Mouse (Mus musculus) embryo, embryonic 11 days (tissue): ENCODE results near the gene Pla2g4d.

Experiments used
- DNase-seq: peaks from one replicate; pipeline ENCODE4 v3.0.0-alpha.2; 2015

Pla2g4d gene

GRCm38 (mm10) chr2:120288995-120289394 lies at the start of gene Pla2g4d:
TSS of gene Pla2g4d (minus strand) at chr2:120289197.
- DNase-seq, result no peak

DNA sequence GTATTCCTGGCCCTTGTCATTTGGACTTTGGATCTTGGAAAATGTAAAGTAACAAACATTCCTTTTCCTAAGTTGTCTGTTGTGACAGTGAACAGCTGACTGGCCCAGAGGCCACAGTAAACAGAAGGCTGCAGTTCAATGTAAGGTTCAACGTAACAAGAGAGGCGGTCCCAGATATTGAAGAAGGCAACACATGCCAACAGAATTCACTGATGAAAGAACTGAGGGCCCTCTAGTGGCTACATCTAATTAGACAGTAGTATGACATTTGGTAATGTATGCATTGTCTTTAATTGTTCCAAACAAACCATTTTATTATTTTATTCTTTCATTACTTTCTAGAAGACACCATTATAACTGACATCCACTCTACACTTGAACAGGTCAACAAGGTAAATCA lies 48.9 kb upstream of the Pla2g4d start:
- peak; percentile 11 for DNase-seq

DNA sequence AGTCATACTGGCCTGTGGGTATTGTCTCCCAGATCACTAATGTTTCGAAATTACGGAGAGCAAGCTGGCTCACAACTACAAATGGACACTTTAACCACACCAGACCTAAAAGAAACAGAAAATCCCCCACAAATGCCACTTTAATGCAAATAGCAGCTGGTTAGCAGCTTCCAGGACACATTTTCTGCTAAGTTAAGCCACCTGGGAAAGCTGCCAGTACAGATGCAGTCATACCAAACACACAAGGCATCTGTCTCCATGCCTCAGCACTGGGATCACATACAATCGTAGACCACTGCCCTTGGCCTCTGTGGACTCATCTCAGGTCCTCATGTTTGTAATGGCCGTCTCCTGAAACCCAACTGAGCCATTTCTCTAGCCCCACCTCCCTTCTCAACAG lies 42.6 kb upstream of the Pla2g4d start:
- DNase-seq, result no peak

DNA sequence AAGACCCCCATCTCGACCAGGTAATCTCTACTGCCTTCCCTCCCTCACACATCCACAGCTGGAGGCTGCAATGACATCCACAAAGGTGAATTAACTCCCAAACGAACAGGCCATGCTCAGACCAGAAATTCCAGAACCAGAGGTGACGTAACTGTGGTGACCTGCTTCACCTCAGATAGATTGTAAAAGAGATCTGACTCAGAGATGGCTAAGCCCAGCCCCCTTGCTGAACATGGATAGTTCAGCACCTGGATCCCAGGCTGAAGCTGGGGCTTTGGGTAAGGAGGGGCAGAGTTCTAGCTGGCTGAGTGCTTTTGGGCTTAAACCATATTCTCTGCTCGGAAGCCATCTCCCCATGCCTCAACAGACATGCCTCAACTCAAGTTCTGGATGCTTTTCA lies 26.1 kb upstream of the Pla2g4d start:
- DNase-seq, result no peak

DNA sequence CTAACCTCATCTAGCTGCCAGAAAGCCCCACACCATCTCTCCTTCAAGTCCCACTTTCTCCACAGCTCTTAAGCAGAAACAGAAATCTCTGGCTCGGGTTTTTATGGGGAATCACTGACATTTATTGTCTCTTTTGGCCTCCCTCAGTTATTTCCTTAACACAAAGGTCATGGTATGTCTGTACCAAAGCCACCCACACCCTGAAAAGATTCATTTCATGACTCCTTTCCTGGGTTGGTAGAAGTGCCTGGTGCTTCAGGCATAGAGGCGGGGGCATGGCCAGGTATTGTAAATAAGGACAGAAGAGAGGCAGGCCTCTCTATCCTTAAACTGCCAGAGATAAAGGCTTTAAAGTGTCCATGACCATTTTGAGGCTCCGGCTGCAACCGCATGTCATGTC lies 25.5 kb upstream of the Pla2g4d start:
- no peak for DNase-seq

- DNase-seq, result no peak
Observed at GRCm38 (mm10) chr2:120313976-120314375, 25.0 kb upstream of the Pla2g4d start, which contains the start of gene Pla2g4f. TSS of gene Pla2g4f (minus strand) at chr2:120314165.

DNA sequence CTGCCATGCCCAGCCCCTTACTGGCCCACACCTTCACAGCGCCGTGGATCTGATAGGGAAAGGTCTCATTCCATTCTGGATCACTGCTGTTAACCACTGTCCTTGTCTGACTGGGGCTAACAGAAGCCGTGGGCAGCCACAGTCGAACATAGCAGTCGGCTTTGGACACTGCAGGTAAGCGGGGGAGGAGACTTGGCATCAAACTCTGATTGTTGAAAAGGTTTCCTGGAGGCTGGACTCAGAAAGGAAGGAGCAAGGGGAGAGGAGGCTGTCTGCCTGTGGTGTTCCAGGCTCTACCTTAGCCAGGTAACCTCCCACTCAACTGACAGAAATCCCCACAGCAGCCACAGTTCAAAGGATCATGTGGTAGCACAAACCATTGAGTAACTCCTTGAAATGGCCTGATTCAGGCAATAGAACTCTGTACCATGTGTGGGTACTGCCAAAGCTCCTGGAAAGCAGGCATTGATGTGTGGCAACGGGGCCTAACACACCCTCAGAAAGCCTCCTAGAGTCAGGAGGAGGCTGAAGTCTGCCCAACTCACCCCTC lies 23.4 kb upstream of the Pla2g4d start:
- DNase-seq, result no peak

GRCm38 (mm10) chr2:120304113-120304512 lies 15.1 kb upstream of the Pla2g4d start:
- DNase-seq, result no peak

DNA sequence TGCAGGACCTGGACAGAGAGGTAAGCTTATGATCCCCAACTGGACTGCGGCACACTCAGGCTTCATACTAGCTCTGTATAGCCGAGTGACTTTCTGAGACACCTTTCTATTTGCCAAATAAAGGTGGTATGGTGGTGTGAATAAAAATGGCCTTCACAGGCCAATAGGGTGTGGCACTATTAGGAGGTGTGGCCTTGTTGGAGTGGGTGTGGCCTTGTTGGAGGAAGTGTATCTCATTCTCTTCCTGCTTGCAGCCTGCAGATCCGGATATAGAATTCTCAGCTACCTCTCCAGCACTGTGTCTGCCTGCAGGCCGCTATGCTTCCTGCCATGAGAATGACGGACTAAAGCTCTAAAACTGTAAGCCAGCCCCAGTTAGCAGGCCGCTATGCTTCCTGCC lies 12.1 kb upstream of the Pla2g4d start:
- no peak for DNase-seq

DNA sequence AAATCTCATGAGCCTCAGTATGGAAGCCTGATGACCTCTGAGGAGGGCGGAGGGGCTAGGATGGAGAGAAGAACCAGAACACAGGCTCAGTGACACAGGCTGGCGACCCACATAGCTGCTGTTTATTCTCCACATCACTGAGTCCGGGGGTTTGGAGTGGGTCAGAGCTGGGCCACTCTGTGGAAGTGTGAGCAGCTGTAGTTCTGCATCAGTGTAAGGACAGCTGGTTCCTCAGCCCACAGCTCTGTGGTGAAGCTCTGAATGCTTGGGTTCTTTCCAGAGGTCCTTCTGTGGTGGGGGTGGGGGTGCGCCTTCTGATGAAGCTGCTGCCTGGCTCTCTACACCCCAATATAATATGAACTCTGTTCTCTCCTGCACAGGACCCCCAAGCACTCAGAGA lies 10.9 kb upstream of the Pla2g4d start:
- DNase-seq, result no peak

GRCm38 (mm10) chr2:120296160-120296559 lies 7.2 kb upstream of the Pla2g4d start:
- DNase-seq, result no peak

DNA sequence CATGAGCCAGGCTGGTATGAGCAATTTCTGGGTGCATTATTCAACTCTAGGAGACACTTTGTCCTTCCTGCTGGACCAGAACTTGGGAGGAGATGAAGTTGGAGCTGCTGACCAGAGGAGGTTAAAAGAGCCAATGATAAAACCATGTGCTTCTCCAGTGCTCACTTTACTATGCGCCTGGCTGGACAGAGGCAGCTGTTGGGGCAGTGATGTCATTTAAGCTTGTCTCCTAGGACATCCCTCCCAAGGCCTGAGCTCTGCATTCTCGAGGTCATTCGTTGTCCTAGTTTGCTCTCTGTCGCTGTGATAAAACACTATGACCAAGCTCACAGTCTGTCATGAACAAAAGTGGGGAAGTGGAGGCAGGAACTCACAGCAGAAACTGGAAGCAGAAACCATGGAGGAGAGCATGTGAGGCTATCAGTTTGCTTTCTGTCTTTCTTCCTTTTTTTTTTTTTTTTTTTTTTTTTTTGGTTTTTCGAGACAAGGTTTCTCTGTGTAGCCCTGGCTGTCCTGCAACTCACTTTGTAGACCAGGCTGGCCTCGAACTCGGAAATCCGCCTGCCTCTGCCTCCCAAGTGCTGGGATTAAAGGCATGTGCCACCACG lies 2.6 kb upstream of the Pla2g4d start:
- no peak for DNase-seq

DNA sequence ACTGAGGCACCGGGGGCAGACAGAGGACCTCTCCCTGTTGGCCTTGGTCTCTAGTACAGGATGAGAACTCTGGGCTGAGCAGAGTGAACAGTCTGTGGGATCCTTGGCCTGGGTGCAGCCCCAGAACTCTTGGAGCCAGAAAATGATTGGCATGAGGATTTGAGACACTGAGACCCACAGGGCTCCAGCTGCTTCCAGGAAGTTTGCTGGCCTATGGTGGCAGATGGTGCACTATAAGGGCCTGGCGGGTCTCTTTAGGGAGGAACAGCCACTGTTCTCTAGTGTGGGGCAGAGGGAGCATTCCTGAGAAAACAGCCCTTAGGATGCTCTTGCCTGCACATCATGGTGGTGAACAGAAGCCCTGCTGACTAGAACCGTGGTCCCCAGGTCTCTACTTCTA lies 596 bp downstream of the Pla2g4d start:
- DNase-seq, result no peak

DNA sequence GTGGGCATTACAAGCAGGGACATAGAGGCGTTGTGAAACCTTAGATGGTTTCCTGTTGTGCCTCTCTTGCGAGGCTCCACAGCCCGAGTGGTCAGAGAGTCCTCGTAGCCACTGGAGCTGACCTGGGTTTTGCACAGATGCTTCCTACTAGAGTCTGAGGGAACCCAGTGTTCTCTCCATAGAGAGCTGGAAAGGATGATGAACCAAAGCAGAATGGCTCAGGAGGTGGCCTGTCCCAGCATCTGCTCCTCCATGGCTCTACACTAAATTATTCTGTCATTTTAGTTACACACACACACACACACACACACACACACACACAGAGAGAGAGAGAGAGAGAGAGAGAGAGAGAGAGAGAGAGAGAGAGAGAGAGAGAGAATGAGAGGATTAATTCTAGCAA lies 3.4 kb downstream of the Pla2g4d start:
- DNase-seq, result no peak

DNA sequence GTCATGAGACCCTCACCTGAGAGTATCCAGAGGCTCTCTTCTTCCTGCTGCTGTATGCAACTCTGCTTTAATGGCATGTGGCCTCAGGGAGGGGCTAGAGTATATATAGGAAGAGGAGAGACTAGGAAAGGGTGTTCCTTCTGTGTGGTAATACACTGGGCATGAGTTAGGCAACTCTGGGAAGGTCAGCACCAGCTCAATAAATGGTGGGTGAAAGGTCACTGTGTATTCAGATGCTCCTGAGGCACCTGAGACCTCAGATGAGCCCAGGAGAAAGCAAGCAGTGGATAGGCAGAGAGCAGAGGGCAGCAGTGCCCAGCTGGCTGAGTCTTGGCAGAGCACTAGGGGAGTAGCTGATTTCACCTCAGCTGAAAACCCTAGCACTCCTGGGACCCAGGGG lies 4.3 kb downstream of the Pla2g4d start:
- DNase-seq, result no peak

DNA sequence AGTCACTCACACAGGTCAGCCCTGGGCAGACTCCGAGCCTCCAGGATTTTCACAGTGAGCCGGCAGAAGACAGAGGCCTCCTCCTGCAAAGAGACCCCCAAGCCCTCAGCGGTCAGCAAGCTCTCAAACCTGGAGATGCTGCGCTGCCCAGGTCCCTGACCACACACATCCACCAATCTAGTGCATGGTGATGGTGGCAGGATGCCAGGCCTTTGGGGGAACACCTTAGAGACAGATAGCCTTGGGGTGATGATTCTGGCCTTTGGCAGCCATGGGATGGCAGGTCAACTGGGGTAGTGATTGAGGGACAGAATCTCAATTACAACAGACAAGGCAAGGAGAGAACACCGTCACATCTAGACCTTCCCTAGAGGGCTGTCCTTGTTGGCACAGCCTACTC lies 4.9 kb downstream of the Pla2g4d start:
- no peak for DNase-seq

GRCm38 (mm10) chr2:120283550-120283949 lies 5.4 kb downstream of the Pla2g4d start:
- no peak for DNase-seq

DNA sequence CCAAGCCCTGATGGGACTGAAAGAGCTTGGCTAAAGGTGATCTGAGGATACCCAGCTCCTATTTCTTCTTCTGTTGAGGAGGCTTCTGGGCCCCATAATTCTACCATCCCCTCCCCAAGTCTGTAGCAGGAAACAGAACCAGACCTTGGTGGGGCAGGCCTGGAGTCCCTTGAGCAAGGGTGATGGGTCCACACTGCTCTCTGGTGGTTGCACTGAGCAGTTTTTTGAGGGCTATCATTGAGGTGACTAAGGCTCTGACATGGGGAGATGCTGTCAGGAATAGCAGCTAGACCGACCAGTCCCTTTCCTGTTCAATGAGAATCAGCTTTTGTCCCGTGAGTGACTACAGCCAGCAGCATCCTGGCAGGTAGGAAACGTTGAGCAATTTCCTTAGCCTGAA lies 7.8 kb downstream of the Pla2g4d start:
- no peak for DNase-seq

GRCm38 (mm10) chr2:120279961-120280360 lies 9.0 kb downstream of the Pla2g4d start:
- DNase-seq, result peak; percentile 68

DNA sequence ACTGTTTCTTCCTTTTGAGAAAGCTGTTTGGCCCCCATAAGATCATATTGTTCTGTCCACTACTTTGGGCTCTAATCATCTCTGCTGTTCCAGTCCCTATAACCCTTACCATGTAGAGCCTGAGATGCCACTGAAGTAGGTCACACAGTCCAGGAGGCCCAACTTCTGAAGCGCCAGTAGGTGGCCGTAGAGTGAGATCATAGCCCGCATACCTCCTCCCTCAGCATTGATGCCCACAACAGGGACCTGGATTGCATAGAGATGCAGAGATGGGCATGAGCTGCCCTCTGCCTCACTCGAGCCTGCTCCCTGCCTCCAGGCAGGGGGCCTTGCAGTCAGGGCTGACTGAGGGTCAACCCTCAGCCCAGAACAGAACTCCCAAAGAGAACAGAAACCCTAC lies 12.0 kb downstream of the Pla2g4d start:
- DNase-seq, result no peak

DNA sequence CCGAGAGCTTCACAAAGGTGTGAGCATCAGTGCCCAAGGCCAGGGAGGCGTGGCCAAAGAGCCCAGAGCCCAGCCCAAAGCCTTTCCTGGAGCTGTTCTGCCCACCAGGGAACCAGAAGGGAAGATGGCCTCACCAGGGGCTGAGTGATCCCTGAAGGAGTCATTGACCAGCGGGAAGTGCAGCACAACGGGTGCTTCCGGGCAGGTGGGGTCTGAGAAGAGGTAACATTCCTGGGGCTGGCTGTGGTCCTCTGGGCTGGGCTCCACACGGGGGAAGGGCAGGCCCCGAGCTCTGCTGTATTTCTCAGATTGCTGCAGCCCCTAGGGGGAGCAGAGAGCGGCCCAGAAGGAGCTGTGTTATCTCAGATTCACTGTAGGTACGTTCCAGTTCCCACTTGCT lies 20.4 kb downstream of the Pla2g4d start:
- peak; percentile 57 for DNase-seq

DNA sequence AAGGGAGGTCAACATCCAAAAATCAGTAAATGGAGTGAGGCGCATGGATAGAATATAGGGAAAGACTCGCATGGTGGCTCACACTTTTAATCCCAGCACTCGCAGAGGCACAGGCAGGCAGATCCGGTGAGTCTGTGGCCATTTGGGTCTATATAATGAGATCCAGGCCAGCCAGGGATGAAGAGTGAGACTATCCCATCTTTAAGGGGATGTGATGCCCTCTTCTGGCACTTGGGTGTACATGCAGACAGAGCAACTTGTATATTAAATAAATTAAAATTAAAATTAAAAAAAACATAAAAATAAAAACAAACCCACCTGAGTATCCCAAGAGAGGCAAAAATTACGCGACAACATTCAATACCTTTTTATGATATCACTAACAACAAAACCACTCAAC lies 23.5 kb downstream of the Pla2g4d start:
- peak; percentile 46 for DNase-seq

DNA sequence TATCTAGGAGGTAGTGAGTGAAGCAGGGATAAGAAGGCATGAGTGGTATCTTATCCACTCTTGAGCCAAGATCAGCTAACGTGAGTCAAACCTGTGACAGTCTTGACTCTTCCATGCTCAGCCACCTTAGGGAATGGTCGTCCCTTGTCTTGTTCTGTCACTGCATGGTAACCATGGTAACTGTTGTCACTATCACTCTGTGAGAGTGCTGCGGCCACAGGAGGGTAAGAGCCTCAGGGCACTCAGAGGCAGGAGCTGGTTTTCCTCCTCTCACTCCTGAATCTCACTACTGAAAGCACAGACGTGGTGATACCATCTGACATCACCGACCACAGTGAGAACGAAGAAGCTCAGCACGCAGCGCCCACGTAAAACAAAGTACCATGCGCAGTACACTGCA lies 24.1 kb downstream of the Pla2g4d start:
- peak; percentile 18 for DNase-seq

DNA sequence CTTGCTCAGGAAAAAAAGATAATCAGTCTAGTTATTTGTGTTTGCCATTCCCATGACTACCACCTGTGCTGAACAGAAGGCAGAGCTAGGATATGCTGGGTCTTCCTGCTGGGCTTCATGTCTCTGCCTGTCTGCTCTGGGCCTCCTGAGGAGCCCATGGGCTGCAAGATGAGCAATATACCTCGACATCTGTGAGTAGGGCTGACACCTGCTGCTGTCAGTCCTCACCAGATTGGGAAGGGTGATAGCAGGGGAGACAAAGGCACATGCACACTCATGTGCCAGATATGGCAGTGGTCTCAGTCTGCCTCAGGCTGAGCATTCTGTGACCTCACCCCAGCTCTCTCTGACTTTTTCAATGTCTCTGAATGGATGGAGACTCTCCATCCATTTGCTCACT lies 26.1 kb downstream of the Pla2g4d start:
- no peak for DNase-seq

DNA sequence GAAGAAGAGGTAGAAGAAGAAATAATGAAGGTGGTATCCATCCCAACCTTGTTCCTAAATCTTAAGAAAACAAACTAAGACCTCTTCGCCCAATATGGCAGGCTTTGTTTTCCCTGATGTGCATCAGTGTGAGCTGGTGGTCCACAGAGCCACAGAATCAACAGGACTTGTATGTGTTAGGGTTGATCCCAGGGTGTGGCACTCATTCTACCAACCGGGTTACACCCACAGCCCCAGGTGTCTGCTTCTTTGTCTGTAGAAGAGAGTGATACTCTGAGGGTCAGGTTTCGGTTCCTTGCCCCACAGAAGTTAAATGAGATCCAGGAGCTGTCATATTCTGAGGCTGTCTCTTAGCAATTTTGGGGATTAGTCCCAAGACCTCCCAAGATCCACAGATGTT lies 27.7 kb downstream of the Pla2g4d start:
- no peak for DNase-seq
